Mouse (Mus musculus) heart, adult 9 months (tissue): Measurements from ENCODE around the gene Zfp105.

Experiments used
- DNase-seq, 2 experiments: peaks; one replicate each; pipeline ENCODE4 v3.0.0; 2022; ENCODE audit warnings: low spot score in 2 of 2

Gene Zfp105

GRCm38 (mm10) chr9:122922936-122923381 is at the start of gene Zfp105:
Zfp105 (plus strand) TSS chr9:122923072.
- peak; percentile 53 to 66 for DNase-seq

GRCm38 (mm10) chr9:122874653-122875052 is 48.2 kb upstream of the Zfp105 start:
- no peak for DNase-seq

DNA sequence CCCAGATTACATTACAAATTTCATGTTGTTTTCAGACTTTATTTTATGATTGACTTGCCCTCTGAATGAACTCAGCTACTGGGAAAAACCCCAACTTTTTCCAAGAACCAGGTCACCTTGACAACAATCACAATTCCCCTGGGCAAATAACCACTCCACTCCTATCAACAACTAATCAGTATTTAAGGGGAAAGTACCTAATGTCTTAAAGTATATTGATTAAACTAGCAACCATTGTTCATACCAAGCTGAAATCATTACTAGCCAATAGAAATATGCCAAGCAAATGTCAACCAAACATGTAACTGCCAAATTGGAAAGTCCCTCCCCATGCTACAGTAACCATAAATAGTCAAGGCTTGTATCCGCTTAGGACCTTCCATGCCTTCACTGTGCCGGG is 47.7 kb upstream of the Zfp105 start:
- no peak for DNase-seq

DNA sequence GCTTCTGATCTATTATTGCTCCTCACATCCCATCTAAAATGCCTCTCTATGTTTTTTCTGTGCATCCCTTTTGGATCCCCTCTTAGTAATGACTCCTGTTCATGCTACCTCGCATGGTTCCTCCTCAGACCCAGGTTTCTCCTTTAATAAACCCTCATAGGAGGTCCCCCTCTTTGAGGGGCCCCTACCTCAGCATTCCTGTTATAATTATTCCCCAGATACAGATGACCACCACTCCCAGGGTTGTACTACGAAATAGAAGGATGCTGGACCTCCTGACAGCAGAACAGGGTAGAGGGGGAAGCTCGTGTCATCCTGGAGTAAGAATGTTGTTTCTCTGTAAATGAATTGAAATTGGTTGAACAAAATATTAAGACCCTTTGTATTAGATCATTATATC is 37.5 kb upstream of the Zfp105 start, which contains the start of gene Zkscan7:
Gene Zkscan7, plus strand, starts transcription at position 301 of the 400 bp plus-strand sequence.
- DNase-seq, result no peak

- DNase-seq, result peak; percentile 51 to 52
Measured at GRCm38 (mm10) chr9:122886372-122887179, 36.3 kb upstream of the Zfp105 start.

GRCm38 (mm10) chr9:122901047-122901446 is 21.8 kb upstream of the Zfp105 start:
- DNase-seq, result no peak

DNA sequence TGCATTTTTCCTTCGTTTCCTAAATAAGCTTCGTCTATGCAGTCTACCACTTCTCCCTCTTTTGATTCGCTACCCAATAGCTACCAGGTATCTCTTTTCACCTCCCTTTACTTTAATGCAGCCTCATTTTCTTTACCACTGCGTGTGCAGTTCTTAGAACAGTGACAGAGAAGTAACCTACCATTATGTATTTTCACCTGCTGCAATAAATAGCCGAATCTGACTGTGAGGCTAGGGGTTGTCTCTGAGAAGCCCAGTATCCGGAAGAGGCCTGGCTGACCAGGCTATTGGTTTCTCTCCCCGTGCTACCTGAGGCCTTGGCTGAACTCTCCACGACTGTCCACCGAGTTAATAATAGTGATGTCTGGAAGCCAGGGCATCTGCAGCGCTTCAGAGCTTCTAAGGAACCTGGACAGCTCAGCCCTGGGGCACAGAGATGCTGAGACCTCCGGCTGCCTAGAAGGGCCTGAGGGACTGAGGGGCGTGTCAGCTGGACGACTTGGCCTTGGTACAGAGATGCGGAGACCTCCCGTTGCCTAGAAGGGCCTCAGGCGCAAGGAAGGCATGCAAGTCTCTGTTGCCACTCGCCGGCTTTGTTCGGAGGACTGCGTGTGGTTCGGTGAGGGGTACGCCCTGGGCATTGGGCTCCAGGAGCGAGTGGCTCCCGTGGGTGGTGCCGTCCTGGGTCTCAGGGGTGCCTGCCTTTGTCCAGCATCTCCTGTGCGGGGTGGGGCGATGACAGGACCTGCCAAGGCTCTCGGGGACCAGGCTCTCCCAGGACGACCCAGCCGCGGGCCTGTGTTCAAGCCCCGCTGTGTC is 19.9 kb upstream of the Zfp105 start:
- DNase-seq, result peak; percentile 35 to 42

DNA sequence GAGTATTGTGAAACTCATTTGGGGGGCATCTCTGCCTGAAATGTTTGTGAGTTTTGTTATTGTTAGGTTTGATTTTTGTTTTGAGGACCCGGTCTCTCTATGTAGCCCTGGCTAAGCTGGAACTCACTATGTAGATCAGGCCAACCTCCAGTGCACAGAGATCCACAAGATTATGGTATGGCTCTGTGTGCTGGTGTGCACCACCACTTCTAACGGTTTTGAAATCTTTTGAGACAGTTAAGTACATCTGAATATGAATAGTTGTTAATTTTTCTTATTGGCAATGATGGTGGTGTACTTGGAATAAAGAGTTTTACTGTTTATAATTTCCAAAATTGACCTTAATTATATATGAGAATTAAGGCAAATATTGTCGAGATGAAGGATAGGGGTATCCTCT is 436 bp upstream of the Zfp105 start:
- DNase-seq, result no peak

- no peak for DNase-seq
Measured at GRCm38 (mm10) chr9:122928915-122929314, 6.0 kb downstream of the Zfp105 start.

DNA sequence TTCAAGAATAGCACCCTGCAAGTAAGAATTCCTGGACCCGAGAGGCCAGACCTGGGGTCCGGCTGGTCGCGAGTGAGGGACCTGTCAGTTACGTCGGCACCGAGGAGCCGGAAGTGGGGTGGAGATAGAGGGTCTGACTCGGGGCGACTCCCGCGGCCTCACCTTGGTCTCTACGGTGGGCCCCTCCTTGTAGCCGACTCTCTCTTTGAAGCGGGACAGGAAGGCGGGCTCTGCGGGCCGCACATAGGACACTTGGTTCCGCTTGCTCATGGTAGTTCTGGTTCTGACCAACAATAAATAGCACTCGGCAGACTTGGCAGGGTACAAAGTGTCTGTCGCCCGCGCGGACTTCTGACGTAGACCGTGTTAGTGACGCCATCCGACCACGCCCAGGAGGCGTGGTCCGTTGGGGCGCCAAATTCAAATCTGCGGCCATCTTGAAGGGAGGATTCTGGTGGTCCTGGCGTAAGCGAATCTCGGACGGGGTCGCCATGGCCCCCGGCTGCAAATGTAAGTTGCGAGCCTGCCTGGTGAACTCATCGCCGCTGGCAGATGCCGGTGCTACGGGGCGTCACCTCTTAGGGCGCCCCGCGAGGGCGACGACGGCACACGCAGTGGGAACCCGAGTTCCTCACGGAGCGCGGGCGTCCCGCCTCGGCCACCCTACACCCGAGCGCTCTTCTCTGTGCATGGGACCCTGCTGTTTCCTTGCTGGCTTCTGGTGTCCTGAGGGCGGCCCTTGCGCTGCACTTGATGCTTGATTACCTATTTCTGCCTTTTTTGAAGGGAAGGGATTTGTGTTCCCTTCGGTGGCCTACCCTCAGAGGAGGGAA is 28.0 kb downstream of the Zfp105 start, which contains the start of the genes 1110059G10Rik and Kif15:
Gene 1110059G10Rik, minus strand, starts transcription at position 358 of the 833 bp plus-strand sequence.
Gene Kif15, plus strand, starts transcription at position 404 of the 833 bp plus-strand sequence.
- DNase-seq, result peak; percentile 79 to 91
